Mouse (Mus musculus) inflammation-experienced regulatory T-cells, adult 6 months (primary cell): ENCODE data around the gene Paxbp1. TPM values are rescaled to one million over a fixed set of nuclear protein-coding genes. Genes with fewer than 3 reads are reported as not detected.

Source experiments
- ATAC-seq: one replicate; pipeline ENCODE4 v1.8.0; 2017
- polyA plus RNA-seq, 3 experiments: library from polyadenylated mRNA; unstranded; fragments of 100-300 nt; shearing (Covaris generic); gene quantifications; one replicate each; pipeline ENCODE4 v1.2.1; 2017

Gene Paxbp1
- polyA plus RNA-seq, 3 experiments from 2014 or later = 70.7 to 130 (median 118) TPM

DNA sequence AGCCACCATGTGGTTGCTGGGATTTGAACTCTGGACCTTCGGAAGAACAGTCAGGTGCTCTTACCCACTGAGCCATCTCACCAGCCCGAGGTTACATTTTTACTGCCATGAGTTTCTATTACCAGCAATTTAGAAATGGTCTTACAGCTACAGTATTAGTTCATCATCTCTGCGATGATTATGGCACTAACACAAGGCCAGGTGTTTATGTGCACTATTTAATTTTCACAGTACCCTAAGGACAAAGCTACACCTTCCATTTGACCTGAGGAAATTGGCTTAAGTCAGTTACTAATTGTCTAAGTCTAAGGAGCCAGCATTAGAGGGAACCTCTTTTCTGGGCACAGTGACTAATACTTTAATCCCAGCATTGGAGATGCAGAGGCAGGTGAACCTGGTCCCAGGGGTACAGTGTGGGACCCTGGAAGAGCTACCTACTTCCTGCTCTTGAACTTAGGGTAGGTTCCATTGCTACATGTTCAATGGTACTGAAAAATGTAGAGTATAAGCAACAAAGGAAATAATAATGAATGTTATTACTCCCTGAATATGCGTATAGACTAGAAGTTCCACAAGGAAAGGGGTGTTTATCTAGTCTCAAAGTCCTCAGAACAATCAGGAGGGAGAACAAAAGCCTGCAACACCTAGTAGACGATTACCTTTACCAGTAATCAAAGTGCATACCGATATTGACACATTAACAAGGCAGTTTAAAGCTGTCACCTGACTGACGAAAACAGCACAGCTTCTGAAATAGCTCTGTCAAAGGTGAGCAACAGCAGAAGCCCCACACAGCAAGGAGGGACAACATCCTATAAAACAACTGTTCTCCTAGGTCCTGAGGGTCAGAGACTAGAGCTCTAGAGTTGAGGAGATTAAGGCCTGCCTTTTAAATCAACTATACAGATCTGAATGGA, 47.8 kb downstream of the Paxbp1 start:
- ATAC-seq = no peak

DNA sequence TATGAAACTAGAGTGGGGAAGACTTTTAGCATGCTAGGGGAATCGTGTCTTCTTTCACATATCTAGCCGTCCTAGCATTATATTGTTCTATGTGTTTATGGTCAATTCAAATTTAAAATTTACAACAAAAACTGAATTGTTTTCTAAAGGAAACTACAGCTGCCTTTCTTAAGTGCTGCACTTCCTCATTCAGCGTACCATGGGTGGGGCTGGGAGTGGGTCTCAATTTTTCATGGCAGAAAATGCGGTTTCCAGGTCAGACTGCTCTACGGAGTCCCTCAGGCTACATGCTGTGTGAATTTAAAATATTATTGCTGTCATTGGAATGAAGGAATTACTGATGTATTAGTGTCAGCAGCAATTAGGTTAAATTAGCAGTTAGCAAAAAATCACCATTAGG, 48.8 kb downstream of the Paxbp1 start:
- no peak for ATAC-seq

DNA sequence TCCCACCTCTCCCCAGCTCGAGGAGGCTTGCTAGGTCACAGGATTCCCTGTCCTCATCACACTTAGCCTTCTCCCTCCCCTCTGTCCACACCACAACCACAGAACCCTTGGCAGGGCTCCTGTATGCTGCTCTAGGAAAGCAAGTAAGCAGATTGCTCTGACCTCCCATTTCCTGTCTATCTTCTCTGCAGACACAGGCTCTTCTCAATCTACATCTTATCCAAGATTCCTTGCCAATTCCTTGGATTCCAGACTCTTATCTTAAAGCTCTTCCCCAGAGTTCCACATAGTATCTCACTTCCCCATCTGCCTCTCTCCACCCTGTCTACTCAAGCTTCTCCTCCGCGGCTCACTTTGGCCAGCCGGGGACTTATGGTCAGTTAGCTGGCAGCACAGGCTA, 49.3 kb downstream of the Paxbp1 start:
- no peak for ATAC-seq

DNA sequence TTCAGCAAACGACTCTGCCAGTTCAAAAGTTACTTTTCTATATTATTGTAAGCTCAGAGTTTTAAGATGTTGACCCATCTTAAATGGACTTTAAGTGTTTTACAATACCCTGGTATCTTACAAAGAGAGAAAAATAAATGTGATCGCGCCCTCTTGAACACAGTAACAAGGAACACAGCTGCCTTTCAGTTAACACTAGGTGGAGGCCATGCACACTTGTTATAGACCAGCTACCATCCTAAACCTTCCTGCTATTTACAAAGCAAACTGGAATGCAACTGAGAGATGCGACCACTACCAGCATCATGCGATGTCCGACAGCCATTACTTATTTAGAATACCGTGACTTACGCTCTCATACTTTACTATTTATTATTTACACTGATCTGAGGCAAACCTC, 55.2 kb downstream of the Paxbp1 start:
- no peak for ATAC-seq

DNA sequence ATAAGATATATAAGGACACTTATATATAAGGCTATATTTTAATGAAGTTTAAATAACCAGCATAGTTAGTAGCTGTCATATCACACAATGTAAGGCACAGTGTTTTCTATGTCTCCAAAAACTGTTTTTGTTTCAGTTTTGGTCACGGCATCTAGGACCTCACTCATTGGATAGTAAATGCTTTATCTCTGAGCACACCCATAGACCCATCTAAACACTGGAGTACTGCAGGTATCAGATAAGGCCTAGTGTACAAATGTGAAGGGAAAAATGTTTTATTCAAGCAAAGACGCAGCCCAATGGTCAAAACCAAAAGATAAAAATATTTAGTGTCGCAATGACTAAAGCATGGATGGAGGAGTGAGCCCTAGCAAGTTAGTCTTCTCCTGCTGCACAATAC, 55.7 kb downstream of the Paxbp1 start:
- ATAC-seq = no peak

DNA sequence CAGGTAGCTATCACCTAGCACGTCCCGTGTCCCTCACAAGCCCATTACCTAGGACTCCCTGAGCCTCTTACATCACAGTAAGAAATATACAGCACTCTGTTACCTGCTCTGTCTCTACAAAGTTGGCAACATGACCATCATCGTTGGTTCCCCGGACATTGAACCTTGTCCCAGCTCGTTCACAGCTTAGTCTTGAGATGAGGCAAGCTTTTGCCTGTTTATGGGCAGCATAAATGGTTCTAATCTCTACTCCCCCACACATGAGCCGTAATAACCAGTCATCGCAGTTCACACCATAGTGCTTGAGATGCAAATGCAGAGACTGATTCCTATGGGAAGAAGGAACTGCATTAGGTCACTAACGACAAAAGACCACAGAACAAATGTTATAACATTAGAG, 56.3 kb downstream of the Paxbp1 start:
- ATAC-seq = no peak

DNA sequence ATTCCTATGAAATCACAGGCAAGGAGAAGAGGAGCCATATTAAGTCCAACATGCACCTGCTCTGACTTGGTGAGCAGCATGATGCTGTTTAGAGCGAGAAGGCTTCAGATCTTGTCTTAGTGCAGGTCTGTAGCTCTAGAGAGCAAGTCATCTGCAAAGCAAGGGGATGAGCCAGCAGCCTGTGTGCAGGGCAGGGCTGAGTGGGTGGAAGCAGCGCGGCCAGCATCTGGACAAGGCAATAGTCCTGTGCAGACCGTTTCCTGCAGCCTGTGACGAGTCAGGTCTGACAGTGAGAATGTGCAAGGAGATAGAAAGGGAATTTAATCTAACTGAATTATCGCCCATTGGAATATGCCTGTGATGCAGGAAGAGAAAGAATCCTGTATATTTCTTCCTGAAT, 73.3 kb downstream of the Paxbp1 start:
- no peak for ATAC-seq

DNA sequence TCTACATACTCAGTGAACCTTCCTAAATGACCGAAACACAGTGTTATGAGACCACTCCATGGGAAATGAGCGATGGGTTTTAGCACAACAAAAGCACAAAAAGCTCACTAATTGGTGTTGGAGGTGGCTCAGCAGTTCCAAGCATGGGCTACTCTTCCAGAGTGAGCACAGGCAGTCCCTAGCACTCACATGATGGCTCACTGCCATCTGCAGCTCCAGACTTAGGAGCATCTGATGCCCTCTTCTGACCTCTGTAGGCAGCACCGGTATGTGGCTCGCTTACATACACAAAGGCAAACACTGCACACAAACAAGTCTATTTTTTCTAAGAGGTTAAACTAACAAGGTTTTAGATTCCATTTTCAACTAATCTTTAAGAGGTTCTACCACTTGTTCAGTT, 78.1 kb downstream of the Paxbp1 start:
- no peak for ATAC-seq

DNA sequence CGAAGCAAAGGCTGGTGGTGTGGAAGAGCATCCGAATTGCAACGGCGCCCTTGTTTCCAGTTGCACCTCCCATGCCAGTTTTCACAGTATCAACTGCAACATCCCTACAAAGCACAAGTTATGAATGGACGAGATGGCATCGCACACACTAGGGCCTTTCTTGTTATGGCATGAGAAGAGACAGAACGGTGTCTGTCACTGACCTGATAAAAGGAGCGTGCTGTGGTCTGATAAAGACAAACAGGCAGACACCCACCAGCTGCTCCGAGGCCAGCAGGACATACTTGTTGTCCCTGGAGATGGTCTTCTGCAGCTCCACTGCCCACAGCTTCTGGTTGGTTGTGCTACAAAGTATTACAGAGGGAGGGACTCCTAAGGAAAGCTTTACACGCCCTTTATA, 80.0 kb downstream of the Paxbp1 start:
- no peak for ATAC-seq

Other genes starting within 250 kb of the Paxbp1 start
- 1 to 10 TPM; 3.0 to 6.2 (median 4.3) TPM for gene Urb1, start 234.1 kb downstream of the Paxbp1 start, polyA plus RNA-seq
- gene Eva1c, start 217.8 kb downstream of the Paxbp1 start, polyA plus RNA-seq = not detected
- 10 to 100 TPM; 25.3 to 32.2 (median 26.2) TPM for gene Cfap298, start 109.4 kb downstream of the Paxbp1 start, polyA plus RNA-seq
- gene Synj1, start 33.2 kb downstream of the Paxbp1 start, polyA plus RNA-seq = 10 to 100 TPM; 31.5 to 33.9 (median 33.2) TPM
- 1 to 10 TPM in 1 of 3 experiments, under 1 TPM in 2; 0.26 to 1.1 (median 0.36) TPM for gene 4932438H23Rik, start 50.6 kb upstream of the Paxbp1 start, polyA plus RNA-seq
- gene Olig2, start 180.9 kb upstream of the Paxbp1 start, polyA plus RNA-seq = not detected
- gene Olig1, start 225.2 kb upstream of the Paxbp1 start, polyA plus RNA-seq = not detected